Mouse (Mus musculus): ENCODE measurements around the gene Olfr213.
"Not testable (repeated sequence)": the region's sequence is repeated elsewhere in the genome, so short reads cannot be mapped to it uniquely, and the experiment has no call there.

Gene Olfr213

GRCm38 (mm10) chr6:116538156-116538555 is at the start of gene Olfr213:
Gene Olfr213 (plus strand): TSS chr6:116538456.
- DNase-seq (ENCODE audit: low read depth, low spot score), result no peak

GRCm38 (mm10) chr6:116488791-116489190 is 49.5 kb upstream of the Olfr213 start, which contains the start of gene Olfr211:
Gene Olfr211 (plus strand): TSS chr6:116489091.
- DNase-seq (ENCODE audit: low read depth, low spot score), result no peak

GRCm38 (mm10) chr6:116493742-116494141 is 44.5 kb upstream of the Olfr213 start:
- DNase-seq (ENCODE audit: low read depth, low spot score), result no peak

GRCm38 (mm10) chr6:116495960-116496359 is 42.3 kb upstream of the Olfr213 start:
- no peak for DNase-seq (ENCODE audit: low read depth, low spot score)

GRCm38 (mm10) chr6:116506302-116507003 is 31.8 kb upstream of the Olfr213 start, which contains the start of gene Olfr212:
Gene Olfr212 (plus strand): TSS chr6:116506516.
- peak; percentile 12 for DNase-seq (ENCODE audit: low read depth, low spot score)

GRCm38 (mm10) chr6:116514832-116515231 is 23.4 kb upstream of the Olfr213 start:
- no peak for DNase-seq (ENCODE audit: low read depth, low spot score)

GRCm38 (mm10) chr6:116542500-116542899 is 4.2 kb downstream of the Olfr213 start:
- no peak for DNase-seq (ENCODE audit: low read depth, low spot score)

GRCm38 (mm10) chr6:116550841-116551240 is 12.6 kb downstream of the Olfr213 start, which contains the start of gene Gm5580:
Gene Gm5580 (plus strand): TSS chr6:116551141.
- not testable (repeated sequence) for DNase-seq (ENCODE audit: low read depth, low spot score)

- DNase-seq (ENCODE audit: low read depth, low spot score), result no peak
Observed at GRCm38 (mm10) chr6:116553935-116554334, 15.7 kb downstream of the Olfr213 start, which contains the start of gene Olfr214. Gene Olfr214 (plus strand): TSS chr6:116554235.

- no peak for DNase-seq (ENCODE audit: low read depth, low spot score)
Observed at GRCm38 (mm10) chr6:116554952-116555351, 16.7 kb downstream of the Olfr213 start.

GRCm38 (mm10) chr6:116569834-116570233 is 31.6 kb downstream of the Olfr213 start:
- peak; percentile 67 for DNase-seq (ENCODE audit: low read depth, low spot score)

GRCm38 (mm10) chr6:116584095-116584494 is 45.8 kb downstream of the Olfr213 start, which contains the start of gene Olfr215:
Gene Olfr215 (minus strand): TSS chr6:116584195.
- no peak for DNase-seq (ENCODE audit: low read depth, low spot score)

Measured in ZHBTc4 (cell line).